Mouse (Mus musculus): ENCODE measurements around the gene Arl15. TPM values are rescaled to one million over a fixed set of nuclear protein-coding genes. Genes with fewer than 3 reads are reported as not detected.

The Arl15 gene
- polyA plus RNA-seq, 1 experiment: 23.8 TPM

DNA sequence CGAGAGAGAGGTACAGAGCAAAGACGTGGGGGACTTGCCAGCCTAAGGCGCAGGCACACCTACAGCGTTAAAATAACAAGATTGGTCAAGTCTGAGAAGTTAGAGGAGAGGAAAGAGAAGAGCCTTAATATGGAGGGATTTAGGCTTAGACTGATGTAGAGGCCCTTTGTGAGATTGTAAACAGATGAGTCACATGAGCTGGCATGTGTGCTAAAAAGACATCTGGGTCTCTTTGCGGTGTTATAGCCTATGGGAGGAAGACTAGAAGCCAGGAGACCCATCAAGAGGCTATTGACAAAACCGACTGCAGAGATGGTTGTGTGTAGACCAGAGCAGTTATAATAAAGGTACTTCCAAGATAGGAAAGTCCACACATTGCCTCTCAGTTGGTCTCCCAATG lies 296.5 kb downstream of the Arl15 start:
- TF ChIP-seq POLR2A (IDR thresholded peaks at IDR 0.05; ENCODE audit: borderline replicate concordance, extremely low read depth, insufficient read depth, insufficient read length, poor library complexity, severe bottlenecking): no peak
- no peak for TF ChIP-seq CTCF (IDR thresholded peaks at IDR 0.05; ENCODE audit: borderline replicate concordance, extremely low read depth, insufficient read depth, insufficient read length)
- DNase-seq (ENCODE audit: low read depth): no peak

- no peak for TF ChIP-seq POLR2A (IDR thresholded peaks at IDR 0.05; ENCODE audit: borderline replicate concordance, extremely low read depth, insufficient read depth, insufficient read length, poor library complexity, severe bottlenecking)
- no peak for TF ChIP-seq CTCF (IDR thresholded peaks at IDR 0.05; ENCODE audit: borderline replicate concordance, extremely low read depth, insufficient read depth, insufficient read length)
- no peak for DNase-seq (ENCODE audit: low read depth)
Observed at GRCm38 (mm10) chr13:114091231-114091630, 296.9 kb downstream of the Arl15 start.

DNA sequence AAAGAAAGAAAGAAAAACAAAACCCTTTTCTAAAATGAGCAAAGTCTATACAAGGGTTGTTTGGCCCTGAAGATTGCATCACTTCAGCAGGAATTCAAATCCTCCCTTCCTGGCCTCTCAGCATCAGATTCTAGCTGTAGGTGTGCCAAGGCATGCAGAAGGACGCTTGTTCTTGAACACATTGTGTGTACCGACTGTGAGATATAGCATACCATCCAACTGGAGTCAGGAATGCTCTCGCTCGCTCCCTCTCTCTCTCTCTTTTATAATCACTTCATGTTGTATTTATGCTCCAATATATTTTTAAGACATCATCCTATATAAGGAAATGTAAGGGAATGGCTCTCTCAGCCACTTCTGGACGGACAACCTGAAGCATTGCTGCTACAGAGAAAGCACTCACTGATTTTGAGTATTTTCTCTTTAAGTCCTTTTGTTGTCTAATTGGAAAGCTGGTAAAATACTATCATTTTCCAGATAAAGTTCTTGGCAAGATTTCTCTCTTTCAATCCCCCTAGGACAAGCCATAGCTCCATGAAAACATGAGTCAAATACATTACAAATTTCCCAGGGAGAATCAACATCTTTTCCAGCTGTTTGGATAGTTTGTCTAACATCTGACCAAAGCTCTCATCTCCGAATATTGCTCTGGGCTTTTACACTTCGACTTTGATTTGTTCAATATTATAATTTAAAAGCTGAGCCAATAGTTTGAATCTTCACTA lies 300.0 kb downstream of the Arl15 start:
- TF ChIP-seq POLR2A (IDR thresholded peaks at IDR 0.05; ENCODE audit: borderline replicate concordance, extremely low read depth, insufficient read depth, insufficient read length, poor library complexity, severe bottlenecking): no peak
- no peak for TF ChIP-seq CTCF (IDR thresholded peaks at IDR 0.05; ENCODE audit: borderline replicate concordance, extremely low read depth, insufficient read depth, insufficient read length)
- DNase-seq (ENCODE audit: low read depth): peak; percentile 59

- TF ChIP-seq POLR2A (IDR thresholded peaks at IDR 0.05; ENCODE audit: borderline replicate concordance, extremely low read depth, insufficient read depth, insufficient read length, poor library complexity, severe bottlenecking) (no peak), CTCF (IDR thresholded peaks at IDR 0.05; ENCODE audit: borderline replicate concordance, extremely low read depth, insufficient read depth, insufficient read length) (no peak)
- no peak for DNase-seq (ENCODE audit: low read depth)
Observed at GRCm38 (mm10) chr13:114095440-114095839, 301.1 kb downstream of the Arl15 start.

GRCm38 (mm10) chr13:114096386-114096785 lies 302.1 kb downstream of the Arl15 start:
- TF ChIP-seq POLR2A (IDR thresholded peaks at IDR 0.05; ENCODE audit: borderline replicate concordance, extremely low read depth, insufficient read depth, insufficient read length, poor library complexity, severe bottlenecking) (no peak), CTCF (IDR thresholded peaks at IDR 0.05; ENCODE audit: borderline replicate concordance, extremely low read depth, insufficient read depth, insufficient read length) (no peak)
- DNase-seq (ENCODE audit: low read depth): no peak

- DNase-seq (ENCODE audit: low read depth): no peak
- no peak for TF ChIP-seq CTCF (IDR thresholded peaks at IDR 0.05; ENCODE audit: borderline replicate concordance, extremely low read depth, insufficient read depth, insufficient read length)
- TF ChIP-seq POLR2A (IDR thresholded peaks at IDR 0.05; ENCODE audit: borderline replicate concordance, extremely low read depth, insufficient read depth, insufficient read length, poor library complexity, severe bottlenecking): no peak
Observed at GRCm38 (mm10) chr13:114101155-114101554, 306.9 kb downstream of the Arl15 start.

DNA sequence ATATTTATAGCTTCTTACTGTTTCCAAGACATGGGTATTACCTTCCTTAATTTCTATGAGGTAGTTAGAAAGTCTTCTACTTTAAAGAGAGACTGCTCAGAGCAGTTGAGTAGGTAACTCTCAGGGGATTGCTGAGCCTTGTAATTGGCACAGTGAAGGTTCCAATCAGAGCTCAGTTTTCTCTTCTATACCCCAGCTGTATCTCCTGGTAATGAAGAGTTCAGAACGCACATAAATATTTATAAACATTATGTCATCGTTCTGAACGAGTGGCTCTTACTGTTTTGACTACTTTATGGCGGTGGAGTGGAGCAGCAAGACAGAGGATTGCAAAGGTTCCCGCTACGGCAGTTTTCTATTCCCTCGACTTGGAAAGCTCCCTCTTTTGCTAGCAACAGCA lies 311.8 kb downstream of the Arl15 start:
- TF ChIP-seq CTCF (IDR thresholded peaks at IDR 0.05; ENCODE audit: borderline replicate concordance, extremely low read depth, insufficient read depth, insufficient read length) (no peak), POLR2A (IDR thresholded peaks at IDR 0.05; ENCODE audit: borderline replicate concordance, extremely low read depth, insufficient read depth, insufficient read length, poor library complexity, severe bottlenecking) (no peak)
- peak; percentile 75 for DNase-seq (ENCODE audit: low read depth)

DNA sequence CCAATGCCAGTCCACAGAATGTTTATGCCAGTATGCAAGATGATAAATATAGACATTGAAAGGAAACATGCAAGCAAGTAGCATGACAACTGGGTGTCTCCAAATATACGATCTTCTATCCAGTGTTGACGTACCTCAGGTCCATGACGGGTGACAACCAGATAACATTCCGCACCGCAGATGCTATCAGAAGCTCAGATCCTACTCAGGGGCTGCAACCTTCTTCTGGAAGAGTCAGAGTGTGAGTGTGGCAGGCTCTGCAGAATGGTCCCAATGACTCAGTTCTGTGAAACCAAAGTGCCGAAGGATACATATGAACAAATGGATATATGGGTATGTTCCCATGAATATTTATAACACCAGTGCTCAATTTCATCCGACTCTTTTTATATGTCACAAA lies 313.2 kb downstream of the Arl15 start:
- no peak for DNase-seq (ENCODE audit: low read depth)
- no peak for TF ChIP-seq CTCF (IDR thresholded peaks at IDR 0.05; ENCODE audit: borderline replicate concordance, extremely low read depth, insufficient read depth, insufficient read length)
- no peak for TF ChIP-seq POLR2A (IDR thresholded peaks at IDR 0.05; ENCODE audit: borderline replicate concordance, extremely low read depth, insufficient read depth, insufficient read length, poor library complexity, severe bottlenecking)

DNA sequence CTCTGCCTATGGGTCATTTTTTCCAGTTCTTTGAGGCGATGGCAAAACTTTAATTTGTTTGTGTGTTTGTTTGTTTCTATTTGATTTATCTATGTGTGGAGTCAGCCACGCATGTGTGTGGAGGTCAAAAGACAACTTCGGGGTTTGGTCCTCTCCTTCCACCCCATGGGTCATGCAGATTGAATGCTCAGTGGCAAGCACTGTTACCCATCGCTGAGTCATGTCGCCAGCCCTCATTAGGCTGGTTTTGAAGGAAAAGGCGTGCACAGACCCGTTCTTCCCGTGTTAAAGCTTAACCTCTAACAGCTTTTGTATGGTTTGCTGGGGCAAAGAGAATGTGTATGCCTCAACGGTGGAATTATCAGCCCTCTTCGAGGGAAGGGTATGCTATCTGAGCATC lies 315.1 kb downstream of the Arl15 start:
- TF ChIP-seq CTCF (IDR thresholded peaks at IDR 0.05; ENCODE audit: borderline replicate concordance, extremely low read depth, insufficient read depth, insufficient read length): no peak
- no peak for TF ChIP-seq POLR2A (IDR thresholded peaks at IDR 0.05; ENCODE audit: borderline replicate concordance, extremely low read depth, insufficient read depth, insufficient read length, poor library complexity, severe bottlenecking)
- peak; percentile 57 for DNase-seq (ENCODE audit: low read depth)

DNA sequence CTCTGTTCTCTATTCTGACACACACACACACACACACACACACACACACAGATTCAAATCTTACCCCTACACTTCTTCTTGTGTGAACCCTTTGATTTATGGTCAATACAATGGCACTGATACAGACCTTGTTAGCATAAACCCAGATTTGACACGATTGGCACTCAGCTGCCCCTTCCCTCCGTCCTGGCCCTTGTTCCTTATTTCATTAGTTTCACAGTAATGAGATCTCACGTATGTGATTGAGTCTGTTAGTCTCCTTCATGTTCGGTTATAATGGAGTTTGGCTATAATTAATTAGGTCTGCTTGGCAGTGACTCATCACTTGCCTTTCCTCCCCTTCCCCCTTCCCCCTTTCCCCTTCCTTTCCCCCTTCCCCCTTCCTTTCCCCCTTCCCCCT lies 315.5 kb downstream of the Arl15 start:
- DNase-seq (ENCODE audit: low read depth): peak; percentile 82
- TF ChIP-seq CTCF (IDR thresholded peaks at IDR 0.05; ENCODE audit: borderline replicate concordance, extremely low read depth, insufficient read depth, insufficient read length) (no peak), POLR2A (IDR thresholded peaks at IDR 0.05; ENCODE audit: borderline replicate concordance, extremely low read depth, insufficient read depth, insufficient read length, poor library complexity, severe bottlenecking) (no peak)

DNA sequence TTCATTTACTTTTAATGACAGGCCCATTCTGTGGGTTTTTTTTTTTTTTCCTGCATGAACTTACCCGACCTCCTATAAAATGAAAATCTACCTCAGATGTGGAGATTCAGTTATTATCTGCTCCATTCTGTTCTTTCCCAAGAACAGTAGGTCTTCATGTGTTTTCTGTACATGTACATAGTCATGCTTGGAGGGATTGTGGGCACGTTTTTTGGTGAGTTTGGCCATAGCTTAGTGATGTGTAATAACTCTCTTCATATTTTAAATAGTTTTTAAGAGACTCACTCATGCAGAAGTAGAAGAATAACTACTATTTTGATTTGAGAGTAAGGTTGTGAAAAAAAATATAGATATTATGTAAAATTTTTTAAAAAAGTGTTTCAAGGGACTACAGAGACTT lies 319.2 kb downstream of the Arl15 start:
- no peak for DNase-seq (ENCODE audit: low read depth)
- TF ChIP-seq CTCF (IDR thresholded peaks at IDR 0.05; ENCODE audit: borderline replicate concordance, extremely low read depth, insufficient read depth, insufficient read length): no peak
- TF ChIP-seq POLR2A (IDR thresholded peaks at IDR 0.05; ENCODE audit: borderline replicate concordance, extremely low read depth, insufficient read depth, insufficient read length, poor library complexity, severe bottlenecking): no peak

GRCm38 (mm10) chr13:114114586-114114985 lies 320.3 kb downstream of the Arl15 start:
- DNase-seq (ENCODE audit: low read depth): no peak
- TF ChIP-seq CTCF (IDR thresholded peaks at IDR 0.05; ENCODE audit: borderline replicate concordance, extremely low read depth, insufficient read depth, insufficient read length) (no peak), POLR2A (IDR thresholded peaks at IDR 0.05; ENCODE audit: borderline replicate concordance, extremely low read depth, insufficient read depth, insufficient read length, poor library complexity, severe bottlenecking) (no peak)

All from brain, embryonic 14.5 days (tissue).